Mouse (Mus musculus) heart, postnatal 0 days (tissue): ENCODE data around the gene Olah.

Experiments
- CTCF ChIP-seq: IDR thresholded peaks from 2 replicates; pipeline ENCODE4 v1.5.1; 2016; ENCODE audit warnings: antibody characterized with exemption, control low read depth, low read depth
- EP300 ChIP-seq: IDR thresholded peaks from 2 replicates; pipeline ENCODE4 v1.6.1; 2016; ENCODE audit warnings: antibody characterized with exemption, low read depth

DNA sequence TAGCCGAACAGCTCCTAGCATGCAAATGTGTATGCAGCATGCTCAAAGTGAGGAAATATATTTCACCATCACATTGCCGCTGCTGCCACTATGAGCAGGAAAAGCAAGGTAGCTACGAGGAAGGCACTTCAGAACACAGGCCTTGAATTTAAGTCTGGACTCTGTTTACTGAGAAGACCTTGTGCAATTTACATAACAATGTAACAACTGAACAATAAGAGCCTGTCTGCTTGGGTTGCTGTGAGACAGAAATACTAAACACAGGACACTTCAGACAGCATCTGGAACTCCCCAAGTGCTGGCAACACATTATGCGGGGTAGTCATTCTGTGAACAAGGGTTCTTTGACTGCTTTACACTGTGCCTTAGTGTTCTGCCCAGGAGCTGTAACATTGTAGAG is 23.1 kb upstream of the Olah start:
- no peak for TF ChIP-seq EP300
- no peak for TF ChIP-seq CTCF
